Mouse (Mus musculus) activated CD4-positive, CD25-positive, alpha-beta regulatory T cell (primary cell): ENCODE data around the gene Uqcc3. TPM values are rescaled to one million over a fixed set of nuclear protein-coding genes. Genes with fewer than 3 reads are reported as not detected.

ENCODE experiments used
- polyA plus RNA-seq, 2 experiments: library from polyadenylated mRNA; unstranded; fragments of 100-300 nt; shearing (Covaris generic); gene quantifications; one replicate each; pipeline ENCODE4 v1.2.1; 2017

Uqcc3 gene
- 100 to 1,000 TPM in 1 of 2 experiments, 10 to 100 TPM in 1; 79.3 to 105 TPM for polyA plus RNA-seq

DNA sequence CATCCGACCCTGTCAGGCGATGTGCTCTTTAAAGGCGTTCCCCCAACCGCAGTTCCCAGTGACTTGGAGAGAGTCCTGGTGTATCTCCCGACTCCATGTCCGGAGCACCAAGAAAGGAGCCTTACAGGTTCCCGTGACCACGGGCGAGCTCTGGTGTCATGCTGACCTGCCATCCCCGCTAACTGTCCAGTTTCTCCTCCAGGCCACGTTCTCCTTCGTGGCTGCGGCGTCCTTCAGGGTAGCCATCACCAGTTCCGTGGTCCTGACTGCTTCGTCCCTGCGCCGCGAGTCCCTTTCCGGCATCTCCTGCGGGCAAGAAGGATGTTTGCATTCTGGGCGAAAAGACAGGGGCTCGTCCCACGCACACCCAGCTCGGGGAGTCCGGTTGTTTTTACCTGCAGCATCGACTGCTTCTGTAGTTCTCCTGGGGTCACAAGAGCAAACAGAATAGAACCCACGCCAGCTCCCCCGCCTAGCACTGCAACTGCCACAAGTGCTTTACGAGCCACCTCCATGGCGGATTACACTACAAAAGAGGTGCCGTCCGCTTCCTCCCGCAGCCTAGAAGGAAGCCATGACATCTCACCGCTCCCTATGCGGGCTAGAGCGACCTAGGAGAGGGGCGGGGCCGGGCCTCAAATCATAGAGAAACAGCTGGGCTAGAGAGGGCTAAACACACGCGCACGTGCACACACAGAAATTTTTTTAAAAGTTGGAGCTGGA lies at the start of gene Uqcc3:
Uqcc3 (minus strand) TSS at position 613 of the 723 bp plus-strand sequence.

DNA sequence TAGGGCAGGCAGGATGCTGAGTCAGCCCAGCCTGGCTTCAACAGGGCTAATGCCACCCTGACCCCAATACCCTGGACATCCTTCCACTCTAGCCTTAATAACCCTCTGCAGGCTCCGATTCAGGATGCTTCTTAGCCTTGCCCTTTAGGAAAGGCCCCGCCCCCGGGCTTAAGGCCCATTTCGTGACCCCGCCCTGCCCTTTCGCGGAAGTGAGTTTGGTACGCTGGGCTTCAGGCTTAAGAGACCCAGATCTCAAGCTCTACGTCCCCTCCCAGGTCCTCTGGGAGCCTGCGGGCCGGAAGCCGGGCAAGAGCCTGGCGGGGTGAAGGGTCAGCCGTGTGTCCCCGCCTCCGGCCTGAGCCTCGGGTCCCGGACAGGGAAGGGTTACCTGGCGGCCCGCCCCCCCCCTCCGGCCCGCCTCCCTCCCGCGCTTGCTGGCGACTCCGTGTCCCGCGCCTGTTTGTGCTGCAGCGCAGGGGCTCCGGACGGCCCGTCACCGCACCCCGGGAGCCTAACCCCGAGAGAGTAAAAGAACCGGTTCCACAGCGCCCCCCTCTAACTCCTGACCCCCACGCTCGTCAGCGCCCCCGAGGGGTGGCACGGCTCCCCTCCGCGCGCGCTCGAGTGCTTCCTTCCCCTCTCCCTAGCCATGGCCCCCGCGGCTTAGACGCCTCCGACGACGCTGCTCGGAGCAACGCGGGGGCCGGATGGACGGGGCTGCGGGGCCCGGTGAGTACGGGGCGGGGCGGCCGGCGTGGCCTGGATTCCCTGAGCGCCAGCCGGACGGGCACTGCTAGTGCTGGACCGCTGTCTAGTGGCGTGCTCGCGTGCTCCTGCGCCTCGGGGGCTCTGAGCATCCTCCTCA lies 48.7 kb upstream of the Uqcc3 start, which contains the start of the genes Rom1 and Eml3:
Rom1 (minus strand) TSS at position 133 of the 865 bp plus-strand sequence.
Eml3 (plus strand) TSS at position 329 of the 865 bp plus-strand sequence.

DNA sequence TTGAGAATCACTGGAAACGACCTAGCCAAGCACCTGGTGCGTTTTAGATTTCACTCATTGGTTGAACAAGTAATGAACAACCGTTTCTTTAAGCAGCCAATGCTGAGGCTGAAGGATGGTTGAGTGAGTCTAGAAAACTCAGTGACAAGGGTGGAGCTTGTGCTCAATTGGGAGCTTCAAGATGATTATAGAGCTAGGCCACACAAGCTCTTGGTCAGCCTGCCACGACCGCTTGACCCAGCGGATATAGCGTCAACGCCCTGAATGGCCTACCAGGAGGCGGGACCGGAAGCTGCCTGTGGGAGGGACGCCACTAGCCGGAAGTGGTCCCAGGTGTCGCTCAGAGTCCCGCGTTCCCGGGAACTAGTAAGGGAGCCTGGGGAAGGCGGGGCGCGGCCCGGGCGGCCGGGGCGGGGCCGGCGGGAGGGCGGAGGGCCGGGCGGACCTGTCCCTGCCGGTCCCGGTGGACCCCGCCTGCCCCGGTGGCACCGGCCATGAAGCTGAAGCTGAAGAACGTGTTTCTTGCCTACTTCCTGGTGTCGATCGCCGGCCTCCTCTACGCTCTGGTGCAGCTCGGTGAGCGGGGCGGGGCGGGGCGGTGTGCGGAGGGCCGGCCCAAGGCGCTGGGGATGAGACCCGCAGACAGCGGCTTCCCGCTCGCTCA lies 39.5 kb upstream of the Uqcc3 start, which contains the start of gene B3gat3:
B3gat3 (plus strand) TSS at position 302 of the 664 bp plus-strand sequence.

DNA sequence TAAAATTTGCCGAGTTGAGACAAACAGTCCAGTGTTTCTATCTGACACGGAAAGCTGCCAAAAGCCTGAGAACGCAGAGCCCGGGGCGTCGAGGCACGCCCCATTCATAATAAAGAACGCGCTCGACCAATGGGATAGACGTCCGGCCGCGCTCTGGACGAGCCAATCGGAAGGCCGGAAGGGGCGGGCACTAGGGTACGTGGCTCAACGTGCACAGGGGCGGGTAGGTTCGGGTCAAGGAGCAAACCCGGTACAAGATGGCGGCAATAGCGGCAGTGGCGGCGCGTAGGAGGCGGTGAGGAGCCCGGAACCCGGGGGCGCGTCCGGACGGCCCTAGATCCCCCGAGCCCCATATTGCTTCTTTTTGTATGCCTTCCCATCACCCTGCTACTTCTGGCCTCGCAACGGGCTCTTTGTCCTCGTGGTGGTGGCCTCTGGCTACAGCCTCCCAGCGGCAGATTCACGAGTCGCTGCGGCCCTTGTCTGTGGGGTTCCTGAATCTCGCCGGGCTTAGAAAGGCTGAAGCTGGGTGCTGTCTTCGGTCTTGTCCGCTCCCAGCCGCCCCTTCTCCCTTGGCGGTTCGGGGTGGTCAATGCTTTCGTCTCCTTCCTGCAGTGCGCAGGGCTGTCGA lies 17.3 kb upstream of the Uqcc3 start, which contains the start of gene Ganab:
Ganab (plus strand) TSS at position 207 of the 631 bp plus-strand sequence.

DNA sequence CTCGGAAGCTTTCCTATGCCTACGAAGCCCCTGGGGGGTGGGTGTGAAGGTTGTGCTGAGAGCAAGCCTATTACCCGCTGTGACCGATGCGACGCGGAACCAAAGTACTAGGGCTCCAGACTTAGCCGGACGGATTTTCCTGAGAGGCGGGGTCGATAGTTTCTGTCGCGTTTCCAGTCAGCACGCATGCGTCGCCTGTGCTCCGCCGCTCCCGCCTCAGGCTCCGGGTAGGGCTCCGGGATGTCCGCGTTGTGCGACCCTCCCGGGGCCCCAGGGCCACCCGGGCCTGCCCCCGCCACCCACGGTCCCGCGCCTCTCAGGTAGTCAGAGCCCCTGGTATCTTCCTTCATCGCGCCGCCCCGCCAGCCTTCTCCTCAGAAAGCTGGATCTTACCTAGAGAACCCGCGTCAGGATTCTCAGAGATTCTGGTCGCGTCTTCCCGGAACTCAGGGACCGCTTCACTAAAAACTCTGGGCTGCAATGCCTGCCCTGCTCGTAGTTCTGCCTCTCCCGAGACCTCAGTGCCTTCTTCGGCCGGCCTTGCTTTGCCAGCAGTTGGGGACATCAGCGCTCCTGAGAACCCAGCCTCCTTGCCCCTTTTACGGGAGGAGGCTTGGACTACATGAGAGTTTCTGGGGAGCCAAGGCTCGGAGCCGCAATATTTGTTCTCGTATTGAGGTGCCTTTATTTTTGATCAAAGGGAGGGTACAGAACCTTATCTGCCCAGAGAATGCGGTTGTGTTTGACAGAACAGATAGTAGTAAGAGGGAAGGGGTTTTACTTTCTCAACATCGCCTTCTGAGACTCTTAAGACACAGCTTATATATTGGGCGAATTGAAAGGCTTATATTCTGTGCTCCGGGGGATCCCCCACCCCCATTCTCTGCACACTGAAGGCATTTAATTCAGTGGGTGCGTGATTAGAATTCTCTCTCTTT lies 12.4 kb upstream of the Uqcc3 start, which contains the start of gene Ints5:
Ints5 (plus strand) TSS at position 177 of the 938 bp plus-strand sequence.

DNA sequence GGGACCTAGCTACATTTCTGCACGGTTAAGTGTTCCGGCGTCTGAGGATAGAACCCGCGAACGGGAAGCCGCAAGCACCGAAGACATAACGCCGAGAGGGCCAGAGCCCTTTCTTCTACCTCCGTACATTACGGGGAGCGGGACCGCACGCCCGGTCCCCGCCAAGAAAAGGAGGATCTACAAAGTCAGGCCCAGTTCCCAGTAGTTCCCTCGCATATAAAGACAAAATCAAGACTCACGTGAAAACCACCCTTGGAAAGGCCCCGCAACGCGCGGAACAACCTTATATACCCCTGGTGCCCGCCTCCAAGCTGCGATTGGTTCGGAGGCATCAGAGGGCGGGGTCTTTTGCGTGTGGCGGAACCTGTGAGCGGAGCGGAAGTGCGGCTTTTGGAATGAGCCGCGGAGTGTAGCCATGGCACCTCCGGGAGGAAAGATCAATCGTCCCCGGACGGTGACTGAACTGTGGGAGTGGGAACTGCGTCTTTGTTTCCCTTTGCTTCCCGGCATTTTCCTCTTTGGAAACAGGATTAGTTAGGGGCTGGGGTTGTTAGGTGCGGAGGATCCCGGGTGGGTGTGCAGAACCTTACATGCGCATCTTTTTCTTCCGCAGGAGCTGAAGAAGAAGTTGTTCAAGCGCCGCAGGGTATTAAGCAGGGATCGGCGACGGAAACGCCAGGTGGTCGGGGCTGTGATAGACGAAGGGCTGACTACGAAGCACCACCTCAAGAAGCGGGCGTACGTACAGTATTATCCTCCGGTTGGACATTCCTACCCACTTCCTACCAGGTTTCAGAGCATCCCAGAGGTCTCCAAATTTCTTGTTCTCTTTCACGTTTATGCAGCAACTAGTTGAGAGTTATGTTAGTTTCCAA lies 8.0 kb upstream of the Uqcc3 start, which contains the start of the genes 1810009A15Rik and Gm49416:
1810009A15Rik (plus strand) TSS at position 343 of the 875 bp plus-strand sequence.
Gm49416 (plus strand) TSS at position 416 of the 875 bp plus-strand sequence.

DNA sequence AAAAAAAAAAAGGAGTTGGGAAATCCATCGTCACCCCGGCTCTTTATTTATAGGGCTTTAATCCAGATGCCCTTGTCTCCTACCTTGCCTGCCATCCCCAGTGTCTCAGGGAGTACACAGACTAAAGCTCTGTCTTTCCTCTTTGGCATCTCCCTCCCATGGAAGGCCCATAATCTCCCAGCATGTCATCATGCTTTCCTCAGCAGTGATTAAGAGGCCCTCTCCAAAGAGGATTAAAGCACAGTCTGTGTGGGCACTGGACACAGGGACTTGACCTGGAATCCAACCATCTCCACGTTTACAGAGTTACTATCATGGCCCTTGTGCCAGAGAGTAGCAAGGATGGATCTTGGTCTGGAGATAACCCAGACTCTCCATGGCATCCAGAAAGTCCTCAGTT lies 2.9 kb upstream of the Uqcc3 start, which contains the start of the genes Lbhd1 and Gm49403:
Lbhd1 (plus strand) TSS at position 117 of the 400 bp plus-strand sequence.
Gm49403 (plus strand) TSS at position 315 of the 400 bp plus-strand sequence.

DNA sequence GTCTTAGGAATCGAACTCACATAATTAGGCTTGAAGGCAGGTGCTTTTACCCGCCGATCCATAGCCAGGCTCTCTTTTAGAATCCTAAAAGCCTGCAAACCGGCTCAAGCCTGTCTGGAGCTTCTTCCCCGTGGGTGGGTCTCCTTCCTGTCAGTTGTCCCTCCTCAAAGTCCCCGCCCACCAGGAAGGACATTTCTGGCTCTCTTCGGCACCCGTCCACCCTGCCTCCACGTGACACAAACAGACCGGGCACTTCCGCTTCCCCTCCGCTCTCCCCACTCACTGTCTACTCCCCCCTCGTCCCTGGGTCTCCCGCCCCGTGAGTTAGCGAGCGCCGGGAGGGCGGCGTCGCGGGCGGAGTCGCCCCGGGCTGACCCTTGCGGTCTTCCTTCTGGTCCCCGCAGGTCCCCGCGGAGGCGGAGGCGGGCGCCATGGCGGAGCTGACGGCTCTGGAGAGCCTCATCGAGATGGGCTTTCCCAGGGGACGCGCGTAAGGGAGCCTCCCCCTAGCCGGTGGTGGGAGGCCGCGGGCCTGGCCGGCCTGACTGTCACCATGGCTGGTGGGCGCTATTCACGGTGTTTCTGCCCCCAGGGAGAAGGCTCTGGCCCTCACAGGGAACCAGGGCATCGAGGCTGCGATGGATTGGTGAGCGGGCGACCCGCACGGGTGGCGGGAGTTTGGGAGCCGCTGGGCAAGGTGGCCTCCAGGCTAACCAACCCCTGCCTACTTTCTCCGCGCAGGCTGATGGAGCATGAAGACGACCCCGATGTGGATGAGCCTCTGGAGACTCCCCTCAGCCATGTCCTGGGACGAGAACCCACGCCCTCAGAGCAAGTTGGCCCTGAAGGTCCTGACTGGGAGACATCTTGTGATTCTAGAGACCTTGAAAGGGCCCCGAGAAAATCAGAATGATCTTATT lies 9.2 kb downstream of the Uqcc3 start, which contains the start of gene Ubxn1:
Ubxn1 (plus strand) TSS at position 230 of the 920 bp plus-strand sequence.

DNA sequence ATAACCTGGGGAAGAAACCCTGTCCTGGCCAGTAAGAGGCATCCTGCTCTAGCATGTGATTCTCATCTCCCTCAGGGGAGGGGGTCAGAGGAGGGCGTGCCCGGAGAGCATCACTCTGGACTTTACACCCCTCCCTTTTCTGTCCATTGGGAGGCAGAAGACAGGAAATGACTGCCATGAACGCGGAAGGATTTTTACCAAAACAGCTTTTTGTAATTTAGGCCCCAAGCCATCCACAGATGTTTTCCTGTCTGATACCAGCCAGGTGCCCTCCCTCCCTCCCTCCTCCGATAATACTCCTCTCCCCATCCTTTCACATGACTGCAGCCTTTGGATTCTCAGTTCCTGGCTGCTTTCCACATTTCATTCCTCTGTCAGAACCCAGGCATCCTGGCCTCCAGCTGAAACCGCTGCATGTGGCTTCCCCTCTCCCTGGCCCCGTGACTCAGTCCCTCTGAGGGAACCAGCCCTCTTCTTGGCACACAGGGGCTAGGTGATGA lies 30.3 kb downstream of the Uqcc3 start, which contains the start of gene Lrrn4cl:
Lrrn4cl (plus strand) TSS at position 367 of the 500 bp plus-strand sequence.

DNA sequence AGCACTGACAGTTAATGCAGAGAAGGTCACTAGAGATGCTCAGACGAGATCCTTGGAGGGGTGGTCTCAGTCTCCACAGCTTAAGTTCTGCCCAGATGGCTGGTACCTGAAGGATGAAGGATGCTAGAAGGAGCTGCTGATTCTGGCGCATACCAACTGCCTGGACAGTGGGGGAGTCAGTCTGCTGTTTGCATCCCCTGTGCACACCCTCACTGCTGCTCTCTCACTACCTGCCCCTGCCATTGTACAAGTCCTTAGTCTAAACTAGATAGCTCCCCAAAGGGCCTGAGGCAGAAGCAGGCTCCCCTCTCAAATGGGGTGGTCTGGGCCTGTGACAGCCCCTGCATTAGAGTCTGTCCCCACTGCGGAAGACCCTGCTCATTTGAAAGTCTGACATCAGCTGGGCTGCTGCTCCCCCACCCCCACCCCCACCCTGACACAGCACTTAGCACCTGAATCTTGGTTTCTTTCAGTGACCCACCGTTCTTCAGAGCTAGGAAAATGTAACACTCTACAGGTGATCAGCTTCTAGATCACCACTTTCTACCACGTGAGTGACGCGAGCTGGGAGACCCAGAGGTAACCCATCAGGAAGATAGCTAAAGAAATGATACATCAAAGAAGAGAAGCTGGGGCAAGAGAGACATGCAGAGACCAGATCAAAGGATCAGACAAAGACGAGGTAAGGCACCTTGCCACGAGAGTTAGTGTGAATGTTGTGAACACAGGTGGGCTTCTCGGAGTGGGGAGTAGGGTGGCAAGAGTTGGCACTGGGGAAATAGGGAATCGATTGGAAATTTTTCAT lies 41.4 kb downstream of the Uqcc3 start, which contains the start of gene Gng3:
Gng3 (minus strand) TSS at position 92 of the 805 bp plus-strand sequence.

DNA sequence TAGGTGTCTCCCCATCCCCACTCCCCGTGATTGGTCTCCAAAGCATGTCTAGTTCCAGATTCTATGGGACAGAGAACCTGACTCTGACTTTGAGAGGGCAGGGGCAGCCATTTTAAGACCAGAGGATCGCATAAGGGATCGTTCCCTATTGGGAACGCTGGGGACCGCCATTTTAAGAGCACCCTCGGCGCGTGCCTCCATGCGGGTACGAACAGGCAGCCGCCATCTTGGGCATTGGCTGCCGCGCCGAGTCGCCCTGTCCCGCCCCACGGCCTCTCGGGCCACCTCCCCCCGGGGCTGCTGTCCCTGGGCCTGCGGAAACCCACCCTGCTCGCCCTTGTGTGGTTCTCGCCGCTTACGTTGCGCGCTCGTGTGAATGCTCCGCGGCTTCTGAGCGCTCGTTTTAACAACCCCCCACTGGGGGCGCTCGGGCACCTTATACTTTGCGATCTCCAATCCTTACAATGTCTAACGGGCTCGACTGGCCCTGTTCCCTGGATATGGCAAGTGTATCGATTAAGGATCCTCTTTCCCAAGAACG lies 43.4 kb downstream of the Uqcc3 start, which contains the start of gene Bscl2:
Bscl2 (plus strand) TSS at position 217 of the 541 bp plus-strand sequence.

Other genes with a start within 250 kb of the Uqcc3 start
- gene Chrm1, start 217.1 kb downstream of the Uqcc3 start, polyA plus RNA-seq = under 1 TPM in 1 of 2 experiments, not detected in 1; 0.04 TPM
- 100 to 1,000 TPM; 123 to 154 TPM for gene Slc3a2, start 157.6 kb downstream of the Uqcc3 start, polyA plus RNA-seq
- 10 to 100 TPM; 56.2 to 78.4 TPM for gene Wdr74, start 145.1 kb downstream of the Uqcc3 start, polyA plus RNA-seq
- under 1 TPM; 0.53 to 0.74 TPM for gene 1700092M07Rik, start 140.2 kb downstream of the Uqcc3 start, polyA plus RNA-seq
- gene Stx5a, start 139.5 kb downstream of the Uqcc3 start, polyA plus RNA-seq = 100 to 1,000 TPM; 143 to 165 TPM
- gene Nxf1, start 123.8 kb downstream of the Uqcc3 start, polyA plus RNA-seq = 100 to 1,000 TPM; 161 to 220 TPM
- 10 to 100 TPM; 90.9 to 99.6 TPM for gene Tmem223, start 109.9 kb downstream of the Uqcc3 start, polyA plus RNA-seq
- gene Tmem179b, start 106.5 kb downstream of the Uqcc3 start, polyA plus RNA-seq = 100 to 1,000 TPM; 176 to 213 TPM
- 10 to 100 TPM; 12.9 to 19.2 TPM for gene Taf6l, start 94.5 kb downstream of the Uqcc3 start, polyA plus RNA-seq
- 100 to 1,000 TPM; 144 to 188 TPM for gene Polr2g, start 82.3 kb downstream of the Uqcc3 start, polyA plus RNA-seq
- gene Zbtb3, start 78.4 kb downstream of the Uqcc3 start, polyA plus RNA-seq = 1 to 10 TPM; 2.1 to 2.7 TPM
- gene Ttc9c, start 61.6 kb downstream of the Uqcc3 start, polyA plus RNA-seq = 10 to 100 TPM; 45.5 TPM
- gene Hnrnpul2, start 60.9 kb downstream of the Uqcc3 start, polyA plus RNA-seq = 10 to 100 TPM; 13.8 to 14.4 TPM
- gene AC129217.1, start 51.1 kb downstream of the Uqcc3 start, polyA plus RNA-seq = under 1 TPM in 1 of 2 experiments, not detected in 1; 0.89 TPM
- 100 to 1,000 TPM; 115 to 134 TPM for gene Bscl2, start 43.5 kb downstream of the Uqcc3 start, polyA plus RNA-seq
- 1 to 10 TPM in 1 of 2 experiments, under 1 TPM in 1; 0.39 to 1.0 TPM for gene Gng3, start 41.7 kb downstream of the Uqcc3 start, polyA plus RNA-seq
- under 1 TPM in 1 of 2 experiments, not detected in 1; 0.10 TPM for gene Lrrn4cl, start 30.2 kb downstream of the Uqcc3 start, polyA plus RNA-seq
- 100 to 1,000 TPM; 155 to 175 TPM for gene Ubxn1, start 9.4 kb downstream of the Uqcc3 start, polyA plus RNA-seq
- gene Lbhd1, start 2.8 kb upstream of the Uqcc3 start, polyA plus RNA-seq = 10 to 100 TPM; 81.7 to 89.2 TPM
- gene Gm49403, start 3.0 kb upstream of the Uqcc3 start, polyA plus RNA-seq = not detected
- gene 1810009A15Rik, start 7.9 kb upstream of the Uqcc3 start, polyA plus RNA-seq = 10 to 100 TPM; 53.7 to 60.3 TPM
- gene Gm49416, start 8.0 kb upstream of the Uqcc3 start, polyA plus RNA-seq = not detected
- 10 to 100 TPM; 33.7 to 35.1 TPM for gene Ints5, start 12.1 kb upstream of the Uqcc3 start, polyA plus RNA-seq
- 100 to 1,000 TPM in 1 of 2 experiments, 10 to 100 TPM in 1; 76.4 to 105 TPM for gene Ganab, start 17.1 kb upstream of the Uqcc3 start, polyA plus RNA-seq
- 10 to 100 TPM; 32.7 to 61.4 TPM for gene B3gat3, start 39.5 kb upstream of the Uqcc3 start, polyA plus RNA-seq
- gene Rom1, start 48.4 kb upstream of the Uqcc3 start, polyA plus RNA-seq = 10 to 100 TPM in 1 of 2 experiments, 1 to 10 TPM in 1; 6.7 to 22.9 TPM
- gene Eml3, start 48.6 kb upstream of the Uqcc3 start, polyA plus RNA-seq = 10 to 100 TPM; 65.5 to 86.4 TPM
- gene Mta2, start 61.0 kb upstream of the Uqcc3 start, polyA plus RNA-seq = 100 to 1,000 TPM; 207 to 252 TPM
- gene Tut1, start 72.9 kb upstream of the Uqcc3 start, polyA plus RNA-seq = 10 to 100 TPM; 28.1 to 34.9 TPM
- 100 to 1,000 TPM; 243 to 311 TPM for gene Eef1g, start 86.1 kb upstream of the Uqcc3 start, polyA plus RNA-seq
- 10 to 100 TPM; 51.5 to 98.4 TPM for gene Ahnak, start 108.4 kb upstream of the Uqcc3 start, polyA plus RNA-seq
- not detected for gene Scgb1a1, start 207.0 kb upstream of the Uqcc3 start, polyA plus RNA-seq